Mouse (Mus musculus) adrenal gland, postnatal 14 days (tissue): ENCODE measurements around the gene Thsd4. TPM values are rescaled to one million over a fixed set of nuclear protein-coding genes. Genes with fewer than 3 reads are reported as not detected.
A peak's percentile ranks its signal among the peaks of the same experiment; 100 is the strongest.

Source experiments
- DNase-seq: peaks from one replicate; pipeline ENCODE4 v3.0.0; 2021; ENCODE audit warnings: mixed read lengths
- long read RNA-seq, 2 experiments: library from polyadenylated mRNA; stranded (forward); transcript quantifications; one replicate each; pipeline ENCODE4 v2.0.0; 2021
- total RNA-seq: library from RNA; stranded (reverse); gene quantifications from 2 replicates; pipeline ENCODE4 v1.2.3, GENCODE M21; 2021

Thsd4 gene
- total RNA-seq = 7.7 and 11.2 TPM in 2 replicates
- long read RNA-seq, experiment 1 = 0 reads
- long read RNA-seq, experiment 2 = 0 reads

GRCm38 (mm10) chr9:60521806-60522264 is at the start of gene Thsd4:
Gene Thsd4 (minus strand): TSS chr9:60522046.
- DNase-seq = peak; percentile 76

GRCm38 (mm10) chr9:60571041-60571440 is 49.2 kb upstream of the Thsd4 start:
- DNase-seq = no peak

GRCm38 (mm10) chr9:60569366-60569765 is 47.5 kb upstream of the Thsd4 start:
- DNase-seq = no peak

GRCm38 (mm10) chr9:60563809-60564208 is 42.0 kb upstream of the Thsd4 start:
- no peak for DNase-seq

- DNase-seq = peak; percentile 45
Measured at GRCm38 (mm10) chr9:60562443-60563371, 40.9 kb upstream of the Thsd4 start.

GRCm38 (mm10) chr9:60561641-60562289 is 39.9 kb upstream of the Thsd4 start:
- DNase-seq = no peak

- DNase-seq = no peak
Measured at GRCm38 (mm10) chr9:60558507-60558906, 36.7 kb upstream of the Thsd4 start.

GRCm38 (mm10) chr9:60551238-60551637 is 29.4 kb upstream of the Thsd4 start:
- DNase-seq = no peak

- DNase-seq = peak; percentile 70
Measured at GRCm38 (mm10) chr9:60548182-60548581, 26.3 kb upstream of the Thsd4 start.

GRCm38 (mm10) chr9:60546169-60546568 is 24.3 kb upstream of the Thsd4 start:
- no peak for DNase-seq

GRCm38 (mm10) chr9:60545361-60546096 is 23.7 kb upstream of the Thsd4 start:
- DNase-seq = no peak

GRCm38 (mm10) chr9:60543422-60544015 is 21.7 kb upstream of the Thsd4 start:
- DNase-seq = no peak

GRCm38 (mm10) chr9:60530310-60530709 is 8.5 kb upstream of the Thsd4 start:
- DNase-seq = no peak

- no peak for DNase-seq
Measured at GRCm38 (mm10) chr9:60529348-60530243, 7.8 kb upstream of the Thsd4 start.

- no peak for DNase-seq
Measured at GRCm38 (mm10) chr9:60528269-60528668, 6.4 kb upstream of the Thsd4 start.

- no peak for DNase-seq
Measured at GRCm38 (mm10) chr9:60527836-60528235, 6.0 kb upstream of the Thsd4 start.

- no peak for DNase-seq
Measured at GRCm38 (mm10) chr9:60527051-60527450, 5.2 kb upstream of the Thsd4 start.

GRCm38 (mm10) chr9:60526195-60526594 is 4.3 kb upstream of the Thsd4 start:
- DNase-seq = no peak

GRCm38 (mm10) chr9:60521143-60521542 is 703 bp downstream of the Thsd4 start:
- DNase-seq = no peak

GRCm38 (mm10) chr9:60519601-60520000 is 2.2 kb downstream of the Thsd4 start:
- DNase-seq = no peak

GRCm38 (mm10) chr9:60518216-60518615 is 3.6 kb downstream of the Thsd4 start:
- peak; percentile 76 for DNase-seq
